Mouse (Mus musculus): ENCODE results near the gene Synj1. TPM values are rescaled to one million over a fixed set of nuclear protein-coding genes. Genes with fewer than 3 reads are reported as not detected.

Synj1 gene
- polyA plus RNA-seq, 1 experiment from 2014 or later, result 15.5 TPM

- H3K4me3 ChIP-seq (ENCODE audit: low read length), result peak overlapping the region; percentile 96
- under 1% methylated on average over 50 of the region's 63 CpGs for WGBS
- H3K27me3 ChIP-seq (ENCODE audit: control insufficient read depth, insufficient read depth, low read length), result no peaks in the 10 kb centered on the region
- H3K9me3 ChIP-seq (ENCODE audit: control insufficient read depth, low read length), result no peaks in the 10 kb centered on the region
- ATAC-seq (ENCODE audit: low FRiP score, low TSS enrichment), result peak; percentile 82
- peak overlapping the region; percentile 64 for H3K4me2 ChIP-seq (replicated peaks; ENCODE audit: low read depth, low read length)
- H3K4me1 ChIP-seq (ENCODE audit: control insufficient read depth, insufficient read depth, low read length), result peaks cover 9% of the 10 kb centered on the region
- peaks cover 23% of the 10 kb centered on the region for H3K36me3 ChIP-seq (ENCODE audit: control insufficient read depth, insufficient read depth, low read length)
- H3K9ac ChIP-seq (ENCODE audit: low read depth, low read length), result peak overlapping the region; percentile 97
- H3K27ac ChIP-seq (ENCODE audit: low read depth, low read length), result peak overlapping the region; percentile 96
These were observed 32.5 kb upstream of the Synj1 start for GRCm38 (mm10) chr16:91043461-91044248.

- WGBS, result 52% methylated on average over 1 of the region's 1 CpGs
- Histone ChIP-seq H3K36me3 (ENCODE audit: control insufficient read depth, insufficient read depth, low read length) (peaks cover 33% of the 10 kb centered on the region), H3K4me2 (replicated peaks; ENCODE audit: low read depth, low read length) (peak overlapping the region; percentile 64), H3K27me3 (ENCODE audit: control insufficient read depth, insufficient read depth, low read length) (no peaks in the 10 kb centered on the region), H3K9ac (ENCODE audit: low read depth, low read length) (peak overlapping the region; percentile 97; the same call in 1 of the 2 replicates), H3K27ac (ENCODE audit: low read depth, low read length) (no peak overlapping the region), H3K4me1 (ENCODE audit: control insufficient read depth, insufficient read depth, low read length) (peaks cover 9% of the 10 kb centered on the region), H3K9me3 (ENCODE audit: control insufficient read depth, low read length) (no peaks in the 10 kb centered on the region), H3K4me3 (ENCODE audit: low read length) (peak overlapping the region; percentile 96; the same call in 1 of the 2 replicates)
- ATAC-seq (ENCODE audit: low FRiP score, low TSS enrichment), result no peak
These were observed 31.5 kb upstream of the Synj1 start for GRCm38 (mm10) chr16:91042640-91043039.

- WGBS, result 87% methylated on average over 10 of the region's 10 CpGs
- Histone ChIP-seq H3K4me2 (replicated peaks; ENCODE audit: low read depth, low read length) (no peak overlapping the region), H3K36me3 (ENCODE audit: control insufficient read depth, insufficient read depth, low read length) (peaks cover 89% of the 10 kb centered on the region), H3K27me3 (ENCODE audit: control insufficient read depth, insufficient read depth, low read length) (no peaks in the 10 kb centered on the region), H3K9ac (ENCODE audit: low read depth, low read length) (no peak overlapping the region), H3K4me1 (ENCODE audit: control insufficient read depth, insufficient read depth, low read length) (no peaks in the 10 kb centered on the region), H3K9me3 (ENCODE audit: control insufficient read depth, low read length) (no peaks in the 10 kb centered on the region), H3K27ac (ENCODE audit: low read depth, low read length) (no peak overlapping the region), H3K4me3 (ENCODE audit: low read length) (no peak overlapping the region)
- no peak for ATAC-seq (ENCODE audit: low FRiP score, low TSS enrichment)
These were observed 24.8 kb upstream of the Synj1 start for GRCm38 (mm10) chr16:91035866-91036265.

GRCm38 (mm10) chr16:91030751-91031150, 19.6 kb upstream of the Synj1 start:
- Histone ChIP-seq H3K4me3 (ENCODE audit: low read length) (no peak overlapping the region), H3K36me3 (ENCODE audit: control insufficient read depth, insufficient read depth, low read length) (peaks cover 92% of the 10 kb centered on the region), H3K9me3 (ENCODE audit: control insufficient read depth, low read length) (no peaks in the 10 kb centered on the region), H3K4me2 (replicated peaks; ENCODE audit: low read depth, low read length) (no peak overlapping the region), H3K27ac (ENCODE audit: low read depth, low read length) (no peak overlapping the region), H3K27me3 (ENCODE audit: control insufficient read depth, insufficient read depth, low read length) (no peaks in the 10 kb centered on the region), H3K4me1 (ENCODE audit: control insufficient read depth, insufficient read depth, low read length) (no peaks in the 10 kb centered on the region), H3K9ac (ENCODE audit: low read depth, low read length) (no peak overlapping the region)
- ATAC-seq (ENCODE audit: low FRiP score, low TSS enrichment), result no peak
- 95% methylated on average over 4 of the region's 4 CpGs for WGBS

GRCm38 (mm10) chr16:91029901-91030300, 18.8 kb upstream of the Synj1 start:
- H3K27me3 ChIP-seq (ENCODE audit: control insufficient read depth, insufficient read depth, low read length), result no peaks in the 10 kb centered on the region
- H3K4me1 ChIP-seq (ENCODE audit: control insufficient read depth, insufficient read depth, low read length), result no peaks in the 10 kb centered on the region
- WGBS, result 89% methylated on average over 2 of the region's 2 CpGs
- ATAC-seq (ENCODE audit: low FRiP score, low TSS enrichment), result no peak
- H3K27ac ChIP-seq (ENCODE audit: low read depth, low read length), result no peak overlapping the region
- no peak overlapping the region for H3K4me3 ChIP-seq (ENCODE audit: low read length)
- no peak overlapping the region for H3K9ac ChIP-seq (ENCODE audit: low read depth, low read length)
- H3K9me3 ChIP-seq (ENCODE audit: control insufficient read depth, low read length), result no peaks in the 10 kb centered on the region
- H3K36me3 ChIP-seq (ENCODE audit: control insufficient read depth, insufficient read depth, low read length), result peaks cover 94% of the 10 kb centered on the region
- H3K4me2 ChIP-seq (replicated peaks; ENCODE audit: low read depth, low read length), result no peak overlapping the region

- H3K27ac ChIP-seq (ENCODE audit: low read depth, low read length), result no peak overlapping the region
- H3K4me3 ChIP-seq (ENCODE audit: low read length), result no peak overlapping the region
- no peaks in the 10 kb centered on the region for H3K27me3 ChIP-seq (ENCODE audit: control insufficient read depth, insufficient read depth, low read length)
- peaks cover 94% of the 10 kb centered on the region for H3K36me3 ChIP-seq (ENCODE audit: control insufficient read depth, insufficient read depth, low read length)
- no peak overlapping the region for H3K4me2 ChIP-seq (replicated peaks; ENCODE audit: low read depth, low read length)
- no peaks in the 10 kb centered on the region for H3K4me1 ChIP-seq (ENCODE audit: control insufficient read depth, insufficient read depth, low read length)
- WGBS, result 89% methylated on average over 8 of the region's 8 CpGs
- ATAC-seq (ENCODE audit: low FRiP score, low TSS enrichment), result no peak
- no peaks in the 10 kb centered on the region for H3K9me3 ChIP-seq (ENCODE audit: control insufficient read depth, low read length)
- no peak overlapping the region for H3K9ac ChIP-seq (ENCODE audit: low read depth, low read length)
These were observed 18.1 kb upstream of the Synj1 start for GRCm38 (mm10) chr16:91029161-91029743.

- no peak for ATAC-seq (ENCODE audit: low FRiP score, low TSS enrichment)
- Histone ChIP-seq H3K27me3 (ENCODE audit: control insufficient read depth, insufficient read depth, low read length) (no peaks in the 10 kb centered on the region), H3K9ac (ENCODE audit: low read depth, low read length) (no peak overlapping the region), H3K4me2 (replicated peaks; ENCODE audit: low read depth, low read length) (no peak overlapping the region), H3K36me3 (ENCODE audit: control insufficient read depth, insufficient read depth, low read length) (peaks cover 94% of the 10 kb centered on the region), H3K27ac (ENCODE audit: low read depth, low read length) (no peak overlapping the region), H3K9me3 (ENCODE audit: control insufficient read depth, low read length) (no peaks in the 10 kb centered on the region), H3K4me3 (ENCODE audit: low read length) (no peak overlapping the region), H3K4me1 (ENCODE audit: control insufficient read depth, insufficient read depth, low read length) (no peaks in the 10 kb centered on the region)
- WGBS, result 89% methylated on average over 4 of the region's 4 CpGs
These were observed 15.2 kb upstream of the Synj1 start for GRCm38 (mm10) chr16:91026290-91026689.

GRCm38 (mm10) chr16:91023384-91023783, 12.3 kb upstream of the Synj1 start:
- H3K36me3 ChIP-seq (ENCODE audit: control insufficient read depth, insufficient read depth, low read length), result peaks cover 98% of the 10 kb centered on the region
- H3K27ac ChIP-seq (ENCODE audit: low read depth, low read length), result no peak overlapping the region
- no peaks in the 10 kb centered on the region for H3K4me1 ChIP-seq (ENCODE audit: control insufficient read depth, insufficient read depth, low read length)
- ATAC-seq (ENCODE audit: low FRiP score, low TSS enrichment), result no peak
- no peak overlapping the region for H3K4me2 ChIP-seq (replicated peaks; ENCODE audit: low read depth, low read length)
- no peaks in the 10 kb centered on the region for H3K9me3 ChIP-seq (ENCODE audit: control insufficient read depth, low read length)
- no peak overlapping the region for H3K4me3 ChIP-seq (ENCODE audit: low read length)
- no peaks in the 10 kb centered on the region for H3K27me3 ChIP-seq (ENCODE audit: control insufficient read depth, insufficient read depth, low read length)
- no peak overlapping the region for H3K9ac ChIP-seq (ENCODE audit: low read depth, low read length)
- 94% methylated on average over 1 of the region's 1 CpGs for WGBS

- ATAC-seq (ENCODE audit: low FRiP score, low TSS enrichment), result no peak
- Histone ChIP-seq H3K9ac (ENCODE audit: low read depth, low read length) (no peak overlapping the region), H3K27ac (ENCODE audit: low read depth, low read length) (no peak overlapping the region), H3K4me1 (ENCODE audit: control insufficient read depth, insufficient read depth, low read length) (no peaks in the 10 kb centered on the region), H3K27me3 (ENCODE audit: control insufficient read depth, insufficient read depth, low read length) (no peaks in the 10 kb centered on the region), H3K4me3 (ENCODE audit: low read length) (no peak overlapping the region), H3K36me3 (ENCODE audit: control insufficient read depth, insufficient read depth, low read length) (peaks cover 93% of the 10 kb centered on the region), H3K4me2 (replicated peaks; ENCODE audit: low read depth, low read length) (no peak overlapping the region), H3K9me3 (ENCODE audit: control insufficient read depth, low read length) (no peaks in the 10 kb centered on the region)
- 87% methylated on average over 10 of the region's 10 CpGs for WGBS
These were observed 9.9 kb upstream of the Synj1 start for GRCm38 (mm10) chr16:91020842-91021483.

All from kidney, embryonic 14.5 days (tissue).